Mouse (Mus musculus) layer of hippocampus, postnatal 25 days (tissue): ENCODE measurements around the gene Creb1. TPM values are rescaled to one million over a fixed set of nuclear protein-coding genes. Genes with fewer than 3 reads are reported as not detected.
"Not testable (repeated sequence)": the region's sequence is repeated elsewhere in the genome, so short reads cannot be mapped to it uniquely, and the experiment has no call there.

ENCODE experiments used
- DNase-seq, 2 experiments: peaks; one replicate each; pipeline ENCODE4 v3.0.0; 2022; ENCODE audit warnings: mixed read lengths in 2 of 2, low spot score in 1 of 2; ENCODE audit errors: extremely low spot score in 1 of 2
- total RNA-seq, 2 experiments: library from RNA; stranded (reverse); gene quantifications; 2 replicates each; pipeline ENCODE4 v1.2.3; 2021

Creb1 gene
- total RNA-seq, 2 experiments from 2014 or later: 48.8 to 51.7 TPM

GRCm38 (mm10) chr1:64533471-64534443 lies 1.3 kb downstream of the Creb1 start:
- DNase-seq: peak; percentile 25 to 48

GRCm38 (mm10) chr1:64538837-64539367 lies 6.5 kb downstream of the Creb1 start:
- no peak for DNase-seq

GRCm38 (mm10) chr1:64543750-64544149 lies 11.3 kb downstream of the Creb1 start:
- DNase-seq: no peak

GRCm38 (mm10) chr1:64546070-64546469 lies 13.6 kb downstream of the Creb1 start:
- DNase-seq: no peak

- DNase-seq: no peak
Measured at GRCm38 (mm10) chr1:64549380-64549779, 16.9 kb downstream of the Creb1 start.

GRCm38 (mm10) chr1:64551908-64552307 lies 19.5 kb downstream of the Creb1 start:
- no peak for DNase-seq

GRCm38 (mm10) chr1:64560105-64560504 lies 27.7 kb downstream of the Creb1 start:
- no peak for DNase-seq

GRCm38 (mm10) chr1:64568206-64568605 lies 35.8 kb downstream of the Creb1 start:
- no peak for DNase-seq

GRCm38 (mm10) chr1:64576022-64576421 lies 43.6 kb downstream of the Creb1 start:
- no peak for DNase-seq

- no peak for DNase-seq
Measured at GRCm38 (mm10) chr1:64576732-64577131, 44.3 kb downstream of the Creb1 start.

GRCm38 (mm10) chr1:64577911-64578310 lies 45.5 kb downstream of the Creb1 start:
- DNase-seq: not testable (repeated sequence)

GRCm38 (mm10) chr1:64578801-64579200 lies 46.4 kb downstream of the Creb1 start:
- no peak for DNase-seq

GRCm38 (mm10) chr1:64598926-64599325 lies 66.5 kb downstream of the Creb1 start:
- DNase-seq: no peak

GRCm38 (mm10) chr1:64600413-64601077 lies 68.1 kb downstream of the Creb1 start:
- no peak for DNase-seq

GRCm38 (mm10) chr1:64601242-64601842 lies 68.9 kb downstream of the Creb1 start:
- DNase-seq: no peak

GRCm38 (mm10) chr1:64603381-64603780 lies 70.9 kb downstream of the Creb1 start:
- DNase-seq: no peak

GRCm38 (mm10) chr1:64609145-64609544 lies 76.7 kb downstream of the Creb1 start:
- no peak for DNase-seq

- no peak for DNase-seq
Measured at GRCm38 (mm10) chr1:64609976-64610375, 77.5 kb downstream of the Creb1 start.

- no peak for DNase-seq
Measured at GRCm38 (mm10) chr1:64614311-64614710, 81.9 kb downstream of the Creb1 start.

- DNase-seq: no peak
Measured at GRCm38 (mm10) chr1:64614801-64615345, 82.4 kb downstream of the Creb1 start.
